Comparison of ENCODE assay signal across 19 mouse cellular contexts in genomic region chr10:75720215-75720614, GRCm38 (mm10). TPM values are rescaled to one million over a fixed set of nuclear protein-coding genes. Genes with fewer than 3 reads are reported as not detected.
DNase-seq lines count a peak whose midpoint lies in the region; ATAC-seq and TF ChIP-seq lines count a peak whose summit lies in the region.
"Had no signal": no experiment of that assay in that cellular context is flagged by ENCODE, and none has a peak within 500 bp of the region (broad histone marks: within the 10 kb centered on the region; RNA-seq: fewer than 3 reads in every experiment).

No protein-coding gene starts in this region.

- H3K4me2 ChIP-seq in intestine, postnatal 0 days (replicated peaks; ENCODE audit: low read depth) = no peak overlapping the region
- no peak overlapping the region for H3K4me2 ChIP-seq in intestine, embryonic 15.5 days (replicated peaks)
- no peak overlapping the region for H3K4me2 ChIP-seq in lung, postnatal 0 days (replicated peaks; ENCODE audit: low read depth, low read length)
- H3K4me2 ChIP-seq: forebrain, embryonic 13.5 days; kidney, embryonic 15.5 days; limb, embryonic 13.5 days; liver, embryonic 15.5 days; neural tube, embryonic 13.5 days had no signal

- H3K27ac ChIP-seq in intestine, postnatal 0 days (ENCODE audit: low read depth, low read length) = no peak overlapping the region
- H3K27ac ChIP-seq in intestine, embryonic 15.5 days = no peak overlapping the region
- no peak overlapping the region for H3K27ac ChIP-seq in lung, postnatal 0 days (ENCODE audit: low read length)
- no peak overlapping the region for H3K27ac ChIP-seq in forebrain, embryonic 10.5 days
- H3K27ac ChIP-seq: forebrain, embryonic 13.5 days; kidney, embryonic 15.5 days; limb, embryonic 13.5 days; liver, embryonic 15.5 days; neural tube, embryonic 13.5 days had no signal

- no peaks in the 10 kb centered on the region for H3K9me3 ChIP-seq in intestine, postnatal 0 days (ENCODE audit: control insufficient read depth)
- no peaks in the 10 kb centered on the region for H3K9me3 ChIP-seq in intestine, embryonic 15.5 days
- H3K9me3 ChIP-seq in lung, postnatal 0 days (ENCODE audit: low read length) = no peaks in the 10 kb centered on the region
- no peaks in the 10 kb centered on the region for H3K9me3 ChIP-seq in forebrain, embryonic 10.5 days
- H3K9me3 ChIP-seq: forebrain, embryonic 13.5 days; kidney, embryonic 15.5 days; limb, embryonic 13.5 days; liver, embryonic 15.5 days; neural tube, embryonic 13.5 days had no signal

- no peak for TF ChIP-seq EP300 in lung, postnatal 0 days (IDR thresholded peaks at IDR 0.05)

- WGBS in intestine, postnatal 0 days = 80% methylated on average over 5 of the region's 5 CpGs
- WGBS in intestine, embryonic 15.5 days = 83% methylated on average over 5 of the region's 5 CpGs
- 86% methylated on average over 5 of the region's 5 CpGs for WGBS in lung, postnatal 0 days
- WGBS in forebrain, embryonic 10.5 days = 91% methylated on average over 5 of the region's 5 CpGs

- peak overlapping the region; percentile 11; the same call in 1 of the 2 replicates for H3K9ac ChIP-seq in intestine, postnatal 0 days (ENCODE audit: low read depth, low read length)
- H3K9ac ChIP-seq in intestine, embryonic 15.5 days = no peak overlapping the region
- no peak overlapping the region for H3K9ac ChIP-seq in lung, postnatal 0 days (replicated peaks; ENCODE audit: low read depth)
- H3K9ac ChIP-seq: forebrain, embryonic 13.5 days; kidney, embryonic 15.5 days; limb, embryonic 13.5 days; liver, embryonic 15.5 days; neural tube, embryonic 13.5 days had no signal

- peaks cover 85% of the 10 kb centered on the region for H3K36me3 ChIP-seq in intestine, postnatal 0 days (ENCODE audit: control insufficient read depth, insufficient read depth)
- H3K36me3 ChIP-seq in intestine, embryonic 15.5 days = peaks cover 44% of the 10 kb centered on the region
- peaks cover 39% of the 10 kb centered on the region for H3K36me3 ChIP-seq in lung, postnatal 0 days (ENCODE audit: insufficient read depth, low read length)
- peaks cover 98% of the 10 kb centered on the region for H3K36me3 ChIP-seq in forebrain, embryonic 10.5 days (replicated peaks)

- no peak overlapping the region for H3K4me3 ChIP-seq in intestine, postnatal 0 days (ENCODE audit: low read depth, low read length)
- no peak overlapping the region for H3K4me3 ChIP-seq in intestine, embryonic 15.5 days (replicated peaks)
- H3K4me3 ChIP-seq in lung, postnatal 0 days (ENCODE audit: low read depth, low read length) = no peak overlapping the region
- no peak overlapping the region for H3K4me3 ChIP-seq in forebrain, embryonic 10.5 days
- H3K4me3 ChIP-seq: forebrain, embryonic 13.5 days; kidney, embryonic 15.5 days; limb, embryonic 13.5 days; liver, embryonic 15.5 days; neural tube, embryonic 13.5 days had no signal

- DNase-seq in cerebellum, adult 9-10 months = peak; percentile 30
- DNase-seq in cerebellum, adult 18-20 months = no peak
- peak; percentile 21 for DNase-seq in lung, postnatal 0 days (ENCODE audit: low spot score)
- no peak for DNase-seq in lung, postnatal 14 days
- DNase-seq in forebrain, embryonic 10.5 days (ENCODE audit: extremely low spot score, low spot score) = no peak
- DNase-seq: adrenal gland, postnatal 36 days; heart, adult 18-20 months; spleen, adult 18-20 months; thymus, postnatal 14 days had no signal

- no peaks in the 10 kb centered on the region for H3K4me1 ChIP-seq in intestine, postnatal 0 days (replicated peaks; ENCODE audit: control insufficient read depth, insufficient read depth, low read length)
- no peaks in the 10 kb centered on the region for H3K4me1 ChIP-seq in intestine, embryonic 15.5 days (replicated peaks)
- H3K4me1 ChIP-seq in lung, postnatal 0 days (ENCODE audit: insufficient read depth, low read depth, low read length) = no peaks in the 10 kb centered on the region
- H3K4me1 ChIP-seq in forebrain, embryonic 10.5 days = no peaks in the 10 kb centered on the region
- H3K4me1 ChIP-seq: forebrain, embryonic 13.5 days; kidney, embryonic 15.5 days; limb, embryonic 13.5 days; liver, embryonic 15.5 days; neural tube, embryonic 13.5 days had no signal

- peak; percentile 40 for TF ChIP-seq CTCF in intestine, postnatal 0 days (IDR thresholded peaks at IDR 0.05; ENCODE audit: low read depth)
- peak; percentile 34 for TF ChIP-seq CTCF in lung, postnatal 0 days (IDR thresholded peaks at IDR 0.05)

- ATAC-seq in intestine, postnatal 0 days = no peak
- ATAC-seq in intestine, embryonic 15.5 days = no peak
- ATAC-seq in lung, postnatal 0 days = no peak
- ATAC-seq in erythroblast, adult 5-6 weeks (replicated peaks; ENCODE audit: low FRiP score, poor library complexity, severe bottlenecking) = 0 out of 2 replicates have a peak, but pooled peaks have one; percentile 11
- ATAC-seq: activated CD4-positive, CD25-positive, alpha-beta regulatory T cell, adult 4 months; forebrain, embryonic 13.5 days; inflammation-experienced regulatory T-cells, adult 6 months had no signal

- H3K27me3 ChIP-seq in intestine, postnatal 0 days (replicated peaks; ENCODE audit: control insufficient read depth, insufficient read depth, low read length) = no peaks in the 10 kb centered on the region
- no peaks in the 10 kb centered on the region for H3K27me3 ChIP-seq in intestine, embryonic 15.5 days (replicated peaks)
- H3K27me3 ChIP-seq in lung, postnatal 0 days (replicated peaks; ENCODE audit: insufficient read depth, low read length) = no peaks in the 10 kb centered on the region
- H3K27me3 ChIP-seq in forebrain, embryonic 10.5 days (ENCODE audit: poor library complexity, severe bottlenecking) = no peaks in the 10 kb centered on the region
- H3K27me3 ChIP-seq: forebrain, embryonic 13.5 days; kidney, embryonic 15.5 days; limb, embryonic 13.5 days; liver, embryonic 15.5 days; neural tube, embryonic 13.5 days had no signal

RNA-seq across cellular contexts. Expression of gene Cabin1, which starts 43.9 kb away (rescaled TPM):
- 14.1 and 15.6 TPM in 2 replicates for polyA plus RNA-seq in intestine, postnatal 0 days (2015; fragmentation: Nextera tagmentation; extraction: Ambion mirVana)
- polyA plus RNA-seq in intestine, embryonic 15.5 days (2015; fragmentation: Nextera tagmentation; extraction: Ambion mirVana) = 29.0 and 32.6 TPM in 2 replicates
- polyA plus RNA-seq in lung, postnatal 0 days (2015; fragmentation: Nextera tagmentation; extraction: Ambion mirVana) = 33.1 and 34.5 TPM in 2 replicates
- 133 and 187 TPM in 2 replicates for total RNA-seq in erythroblast, adult 5-6 weeks (2015; ENCODE audit: low replicate concordance)
- total RNA-seq in erythroblast, adult 5-6 weeks (2017; ENCODE audit: low replicate concordance) = 246 and 264 TPM in 2 replicates
- 34.6 and 36.6 TPM in 2 replicates for polyA plus RNA-seq in forebrain, embryonic 10.5 days (2016; fragmentation: Nextera tagmentation; extraction: Ambion mirVana)

RNA-seq across cellular contexts. Expression of gene Ddt, which starts 53.0 kb away (rescaled TPM):
- 122 and 129 TPM in 2 replicates for polyA plus RNA-seq in intestine, postnatal 0 days (2015; fragmentation: Nextera tagmentation; extraction: Ambion mirVana)
- 74.7 and 76.1 TPM in 2 replicates for polyA plus RNA-seq in intestine, embryonic 15.5 days (2015; fragmentation: Nextera tagmentation; extraction: Ambion mirVana)
- polyA plus RNA-seq in lung, postnatal 0 days (2015; fragmentation: Nextera tagmentation; extraction: Ambion mirVana) = 70.6 and 81.5 TPM in 2 replicates
- 5.4 TPM in 1 of 2 replicates, not detected in the other for total RNA-seq in erythroblast, adult 5-6 weeks (2015; ENCODE audit: low replicate concordance)
- 4.6 and 5.0 TPM in 2 replicates for total RNA-seq in erythroblast, adult 5-6 weeks (2017; ENCODE audit: low replicate concordance)
- 95.4 and 99.6 TPM in 2 replicates for polyA plus RNA-seq in forebrain, embryonic 10.5 days (2016; fragmentation: Nextera tagmentation; extraction: Ambion mirVana)

Comparison
In these comparisons a context has a peak if more than half of its experiments do, and no peak if none do; other contexts are left out.
1. DNase-seq: peak in cerebellum, adult 9-10 months (single experiment) and lung, postnatal 0 days (single experiment); none in cerebellum, adult 18-20 months (0 of 2), lung, postnatal 14 days (single experiment) and forebrain, embryonic 10.5 days (single experiment).